Mouse (Mus musculus) testis, adult 2 months (tissue): ENCODE data around the gene Vash1.

ENCODE experiments used
- CTCF ChIP-seq: fragments of 200-500 bp; IDR thresholded peaks from 2 replicates; pipeline ENCODE4 v1.5.1; 2012; ENCODE audit warnings: low read depth, mild to moderate bottlenecking, inconsistent platforms, low read length, moderate library complexity; ENCODE audit not compliant: control insufficient read depth, insufficient read depth, insufficient replicate concordance
- POLR2A ChIP-seq: fragments of 200-500 bp; IDR thresholded peaks from 2 replicates; pipeline ENCODE4 v1.6.1; 2012; ENCODE audit warnings: low read depth, mild to moderate bottlenecking, inconsistent platforms, low read length, moderate library complexity; ENCODE audit not compliant: control insufficient read depth

DNA sequence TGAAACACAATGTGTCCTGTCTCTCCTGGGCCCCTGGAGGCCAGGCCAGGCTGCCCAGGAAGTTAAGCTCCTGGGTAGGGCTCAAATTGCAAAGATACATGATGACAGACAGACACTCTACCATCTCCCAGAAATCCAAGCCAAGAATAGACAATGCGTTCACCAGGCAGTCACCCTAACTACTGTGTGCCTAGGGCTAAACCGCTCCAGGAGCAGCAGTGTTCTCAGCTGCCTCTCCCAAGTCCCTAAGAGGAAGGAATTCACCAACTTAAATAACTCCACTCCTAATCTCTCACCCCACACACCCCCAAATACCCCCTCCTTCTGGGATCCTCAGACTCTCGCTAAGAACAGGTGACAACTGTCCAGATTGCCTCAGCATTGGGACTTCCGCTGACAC lies 6.4 kb upstream of the Vash1 start:
- no peak for TF ChIP-seq CTCF
- TF ChIP-seq POLR2A, result no peak
